Mouse (Mus musculus) right cerebral cortex, postnatal 36 days (tissue): Measurements from ENCODE around the gene Npepps.
"Not testable (repeated sequence)": the region's sequence is repeated elsewhere in the genome, so short reads cannot be mapped to it uniquely, and the experiment has no call there.

ENCODE experiments used
- DNase-seq, 2 experiments: peaks; one replicate each; pipeline ENCODE4 v3.0.0; 2022; ENCODE audit warnings: low spot score in 2 of 2, mixed read lengths in 1 of 2

Npepps gene

GRCm38 (mm10) chr11:97241321-97241720 is 39.1 kb downstream of the Npepps start:
- DNase-seq = peak in 1 of 2 experiments; percentile 17

GRCm38 (mm10) chr11:97237976-97238375 is 42.5 kb downstream of the Npepps start:
- no peak for DNase-seq

GRCm38 (mm10) chr11:97232436-97232835 is 48.0 kb downstream of the Npepps start:
- no peak for DNase-seq

- no peak for DNase-seq
Observed at GRCm38 (mm10) chr11:97229396-97229795, 51.0 kb downstream of the Npepps start.

DNA sequence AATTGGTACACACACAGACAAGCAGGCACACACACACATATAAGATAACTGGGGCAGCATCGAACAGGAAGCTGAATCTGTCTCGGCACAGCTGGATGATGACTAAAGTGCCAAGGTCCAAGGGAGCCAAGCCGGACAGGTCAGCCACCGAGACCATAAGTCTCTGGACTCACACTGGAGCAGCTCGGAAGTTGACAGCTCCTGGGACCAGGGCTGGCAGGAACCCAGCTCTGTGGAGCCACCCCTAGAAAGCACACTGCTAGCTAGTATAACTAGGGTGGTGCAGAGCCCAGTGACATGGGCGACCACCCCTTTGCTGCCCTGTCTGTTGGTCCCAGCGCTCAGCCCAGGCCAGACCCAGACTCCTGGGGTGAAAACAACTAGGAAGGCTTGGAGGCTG is 51.5 kb downstream of the Npepps start:
- DNase-seq = no peak

DNA sequence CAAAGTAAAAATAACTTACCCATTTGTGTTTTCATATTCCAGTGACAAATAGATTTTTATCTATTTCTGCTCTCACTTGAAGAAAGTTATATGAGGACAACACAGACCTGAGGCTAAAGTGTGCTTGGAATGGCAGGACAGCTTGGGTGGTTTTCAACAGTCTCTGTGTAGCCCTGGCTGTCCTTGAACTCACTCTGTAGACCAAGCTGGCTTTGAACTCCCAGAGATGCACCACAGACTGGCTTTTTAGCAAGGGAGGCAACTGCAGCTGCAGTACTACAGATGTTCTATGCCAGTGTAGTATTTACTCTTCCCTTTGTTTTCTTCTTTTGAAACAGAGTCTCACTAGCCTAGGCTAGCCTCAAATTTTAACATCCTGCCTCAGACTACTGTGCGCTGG is 54.3 kb downstream of the Npepps start:
- DNase-seq = no peak

DNA sequence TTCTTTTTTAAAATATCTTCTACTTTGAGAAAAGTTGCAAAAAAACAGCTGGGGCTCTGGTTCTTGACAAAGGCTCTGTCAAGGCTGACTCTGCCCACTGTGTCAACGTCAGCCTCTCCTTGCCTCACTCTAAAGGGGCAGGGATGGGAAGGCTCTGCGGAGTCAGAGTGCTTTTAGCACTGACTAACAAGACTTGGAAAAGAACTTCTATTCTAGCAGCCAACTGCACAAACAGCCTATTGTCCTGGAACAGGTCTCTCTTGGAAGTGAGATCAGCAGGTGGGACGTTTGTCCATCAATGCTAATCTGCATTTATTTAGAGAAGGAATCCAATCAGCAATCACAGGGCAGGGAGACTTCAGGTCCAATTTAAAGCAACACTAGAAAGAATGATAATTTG is 57.0 kb downstream of the Npepps start:
- DNase-seq = no peak

DNA sequence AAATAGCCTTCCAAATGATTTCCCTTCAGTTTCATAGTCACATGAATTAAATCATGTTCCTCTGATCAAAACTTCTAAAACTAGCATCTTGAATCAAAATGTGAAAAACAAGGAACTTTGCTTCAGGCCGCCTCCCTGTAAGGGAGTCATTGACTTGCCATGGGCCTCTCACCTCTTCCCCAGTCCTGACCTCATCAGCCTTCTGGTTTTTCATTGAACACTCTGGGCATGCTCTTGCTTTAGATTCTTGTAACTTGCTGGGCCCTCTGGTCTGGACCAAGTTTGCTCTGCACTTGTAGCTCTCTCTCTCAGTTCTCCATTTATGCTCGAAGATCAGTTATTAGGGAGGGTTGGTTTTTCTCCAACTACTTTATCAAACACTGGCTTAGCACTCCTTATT is 58.8 kb downstream of the Npepps start:
- no peak for DNase-seq

DNA sequence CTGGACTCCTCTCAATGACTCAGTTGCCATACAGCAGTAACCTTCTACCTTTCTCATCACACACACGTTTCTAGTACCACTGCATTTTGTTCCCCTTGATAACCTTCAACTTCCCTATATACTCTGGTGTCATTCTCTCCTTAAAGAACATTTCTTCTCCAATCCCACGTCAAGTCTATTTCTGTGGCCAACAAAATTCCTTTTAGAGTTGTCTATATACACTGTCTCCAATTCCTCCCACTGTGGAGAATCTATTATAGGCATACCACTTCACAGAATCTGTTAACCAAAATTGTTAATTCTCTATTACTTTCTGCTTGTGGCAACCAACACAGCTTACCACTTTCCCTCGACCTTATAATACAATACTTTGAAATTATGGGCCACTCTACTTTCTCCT is 60.2 kb downstream of the Npepps start:
- DNase-seq = no peak

DNA sequence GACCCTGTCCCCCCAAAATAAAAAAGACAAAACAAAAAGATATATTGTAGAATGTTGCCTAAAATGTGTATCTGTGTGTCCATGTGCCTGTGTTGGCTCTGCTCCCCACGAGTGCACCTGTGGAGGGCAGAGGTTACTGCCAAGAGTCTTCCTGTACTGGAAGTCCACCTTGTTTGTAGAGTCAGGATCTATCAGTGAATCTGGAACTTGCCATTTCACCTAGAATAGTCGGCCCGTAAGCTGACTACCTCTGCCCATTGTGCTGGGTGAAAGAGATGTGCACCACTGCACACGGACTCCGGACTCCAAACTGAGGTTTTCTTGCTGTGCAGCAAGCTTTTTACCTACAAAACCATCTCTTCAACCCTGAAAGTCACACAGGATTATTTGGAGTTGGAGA is 66.0 kb downstream of the Npepps start:
- no peak for DNase-seq

- DNase-seq = no peak
Observed at GRCm38 (mm10) chr11:97210728-97211400, 69.6 kb downstream of the Npepps start.

DNA sequence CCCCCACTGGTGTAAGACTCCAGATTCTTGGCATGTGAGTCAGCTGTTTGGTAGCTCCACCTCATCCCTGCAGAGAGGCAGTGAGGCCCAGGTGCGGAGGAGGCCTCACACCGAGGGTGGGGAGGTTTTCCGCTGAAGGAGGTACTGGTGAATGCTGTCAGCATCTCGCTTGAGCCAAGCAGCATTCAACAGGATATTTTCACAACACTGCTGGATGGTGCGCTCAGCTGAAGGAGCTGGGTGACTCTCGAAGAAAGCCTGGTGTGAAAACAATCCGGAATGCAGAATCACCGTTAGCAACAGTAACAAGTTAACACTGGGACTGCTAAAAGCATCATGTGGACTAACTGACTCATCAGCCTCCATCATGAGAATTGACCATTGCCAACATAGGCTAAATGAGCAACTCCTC is 73.4 kb downstream of the Npepps start:
- peak; percentile 62 to 75 for DNase-seq

DNA sequence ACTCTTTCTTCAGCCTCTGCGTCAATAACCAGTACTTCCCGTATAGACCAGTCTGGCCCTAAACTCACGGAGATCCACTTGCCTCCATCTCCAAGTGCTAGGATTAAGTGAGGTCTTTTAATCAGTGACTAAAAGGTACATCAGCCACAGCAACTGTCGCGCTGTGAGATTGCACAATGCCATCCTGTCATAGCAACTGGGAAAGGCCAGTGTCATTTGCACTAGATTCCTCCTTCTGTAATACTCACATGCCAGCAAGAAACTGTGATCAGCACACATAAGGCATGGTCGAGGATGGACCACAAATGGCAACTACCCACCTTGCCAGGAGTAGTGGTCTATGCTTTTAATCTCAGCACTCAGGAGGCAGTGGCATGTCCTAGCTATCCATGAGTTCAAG is 80.9 kb downstream of the Npepps start:
- no peak for DNase-seq

- DNase-seq = no peak
Observed at GRCm38 (mm10) chr11:97198601-97199000, 81.8 kb downstream of the Npepps start.

- DNase-seq = no peak
Observed at GRCm38 (mm10) chr11:97197021-97197420, 83.4 kb downstream of the Npepps start.

- no peak for DNase-seq
Observed at GRCm38 (mm10) chr11:97196541-97196940, 83.9 kb downstream of the Npepps start.

DNA sequence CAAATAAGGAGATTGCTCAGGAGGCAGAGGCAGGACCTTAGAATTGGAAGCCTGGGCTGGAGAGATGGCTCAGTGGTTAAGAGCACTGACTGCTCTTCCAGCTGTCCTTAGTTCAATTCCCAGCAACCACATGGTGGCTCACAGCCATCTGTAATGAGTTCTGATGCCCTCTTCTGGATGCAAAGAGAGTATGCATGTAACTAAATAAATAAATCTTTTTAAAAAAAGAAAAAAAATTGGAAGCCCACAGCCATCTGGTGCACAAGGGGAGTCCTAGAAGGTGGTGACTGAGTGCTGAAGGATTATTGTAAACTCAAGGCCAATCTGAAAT is 87.9 kb downstream of the Npepps start:
- DNase-seq = no peak

GRCm38 (mm10) chr11:97191915-97192620 is 88.4 kb downstream of the Npepps start:
- no peak for DNase-seq

GRCm38 (mm10) chr11:97190992-97191391 is 89.4 kb downstream of the Npepps start:
- no peak for DNase-seq

GRCm38 (mm10) chr11:97189645-97190044 is 90.8 kb downstream of the Npepps start:
- DNase-seq = not testable (repeated sequence)

GRCm38 (mm10) chr11:97189231-97189630 is 91.2 kb downstream of the Npepps start:
- DNase-seq = no peak

DNA sequence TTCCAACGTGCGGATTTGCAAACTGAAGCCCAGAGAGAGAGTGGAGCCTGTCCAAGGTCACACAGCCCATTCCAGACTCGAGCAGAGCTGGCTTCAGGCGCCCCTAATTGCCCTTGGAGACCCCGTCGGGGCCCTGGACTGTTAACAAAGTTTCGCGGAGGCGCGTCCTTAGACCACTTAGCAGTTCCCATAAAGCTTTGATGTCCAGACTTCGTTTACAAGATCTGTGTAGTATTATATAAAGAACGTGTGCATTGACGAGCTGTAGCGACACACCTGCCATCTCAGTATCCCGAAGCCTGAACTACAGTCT is 91.8 kb downstream of the Npepps start:
- DNase-seq = no peak

DNA sequence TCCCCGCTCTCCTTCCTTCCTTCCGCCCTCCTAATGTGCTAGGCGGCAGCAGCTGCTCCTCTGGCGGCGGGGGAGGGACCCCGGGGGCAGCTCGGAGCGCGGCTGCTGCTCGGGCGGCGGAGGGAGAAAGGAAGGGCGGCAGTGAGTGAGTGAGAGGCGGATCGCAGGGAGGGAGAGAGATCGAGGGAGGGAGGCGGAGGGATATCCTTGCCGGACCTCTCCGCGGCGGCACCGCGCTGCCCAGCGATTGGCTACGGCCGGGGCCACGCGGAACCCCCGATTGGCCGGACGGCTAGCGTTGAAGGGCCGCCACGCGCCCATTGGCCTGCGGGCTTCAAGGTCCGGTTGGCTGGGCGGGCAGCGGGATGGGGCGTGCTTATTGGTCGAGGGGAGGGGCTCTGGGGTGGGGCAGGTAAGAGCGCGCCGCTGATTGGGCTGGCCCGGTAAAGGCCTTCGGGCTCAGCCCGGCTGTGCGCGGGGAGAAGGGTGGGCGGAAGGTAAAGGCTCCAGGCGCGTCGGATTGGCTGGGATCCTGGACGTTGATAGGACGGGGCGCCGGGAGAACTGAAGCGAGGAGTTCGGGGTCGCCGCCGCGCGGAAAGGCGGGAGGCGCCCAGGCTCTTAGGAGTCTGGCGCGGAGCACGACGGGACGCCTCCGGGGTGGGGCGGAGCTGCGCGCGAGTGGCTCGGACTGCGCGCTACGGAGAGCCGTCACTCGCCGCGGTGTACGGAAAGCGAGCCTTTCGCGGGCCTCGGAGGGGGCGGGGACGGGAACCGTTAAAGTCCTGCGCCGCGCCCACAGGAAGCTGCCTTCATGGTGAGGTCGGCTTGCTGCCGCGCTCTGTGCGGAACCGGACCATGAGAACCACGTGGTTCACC is 92.4 kb downstream of the Npepps start, which contains the start of gene Kpnb1:
Kpnb1 (minus strand) TSS at position 118 of the 879 bp plus-strand sequence.
- peak; percentile 98 to 99 for DNase-seq
